In the genomic region with DNA sequence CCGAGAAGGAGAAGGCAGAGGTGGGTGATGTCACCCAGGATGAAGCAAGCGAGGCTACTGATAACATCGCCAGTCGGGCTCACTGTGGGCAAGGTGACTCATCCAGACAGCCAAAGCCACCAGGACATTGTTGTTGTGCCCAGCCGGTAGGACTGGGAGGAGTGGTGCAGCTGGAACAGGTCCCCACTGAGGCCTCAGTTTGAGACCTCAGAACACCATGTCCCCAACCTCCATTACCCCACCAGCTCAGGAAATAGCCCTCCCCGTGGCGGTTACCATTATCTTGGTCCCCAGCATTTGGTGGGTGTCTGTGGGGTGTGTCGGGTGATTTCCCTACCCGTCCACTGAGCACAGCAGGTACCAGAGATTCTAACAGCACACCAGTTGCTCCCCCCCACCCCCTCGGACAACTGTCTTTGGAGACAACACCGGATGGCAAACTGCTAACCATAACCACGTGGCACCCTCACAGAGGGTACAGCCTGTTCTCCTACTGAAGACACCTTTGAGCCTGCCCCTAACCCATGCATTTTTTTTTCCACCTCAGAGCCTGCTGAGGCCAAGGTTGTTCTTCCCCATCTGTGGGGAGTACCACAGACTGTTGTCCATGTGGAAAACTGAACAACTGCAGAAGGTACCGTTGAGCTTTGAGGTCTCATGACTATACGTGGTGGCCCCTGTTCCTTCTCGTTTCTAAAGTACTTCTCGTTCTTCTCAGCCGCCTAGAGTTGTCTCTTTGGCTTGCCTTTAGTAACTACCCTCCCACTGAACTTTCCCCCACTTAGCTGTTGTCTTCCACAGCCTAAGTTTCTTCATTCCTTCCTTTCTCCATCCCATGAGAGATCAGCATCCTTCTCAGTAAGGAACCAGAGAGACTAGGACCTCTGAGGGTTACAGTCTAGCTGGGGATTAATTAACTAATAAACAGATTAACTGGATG, we compare ENCODE assay signal across 9 mouse cellular contexts.
DNase-seq lines count a peak whose midpoint lies in the region; ATAC-seq and TF ChIP-seq lines count a peak whose summit lies in the region.
"Had no signal": no experiment of that assay in that cellular context is flagged by ENCODE, and none has a peak within 500 bp of the region (broad histone marks: within the 10 kb centered on the region; RNA-seq: fewer than 3 reads in every experiment).

No protein-coding gene starts in this region.

- H3K9ac ChIP-seq in heart, embryonic 16.5 days (ENCODE audit: low read length), result no peak overlapping the region
- no peak overlapping the region for H3K9ac ChIP-seq in hindbrain, embryonic 14.5 days
- no peak overlapping the region for H3K9ac ChIP-seq in kidney, embryonic 16.5 days (replicated peaks; ENCODE audit: low read length)
- H3K9ac ChIP-seq: neural tube, embryonic 13.5 days had no signal

- no peaks in the 10 kb centered on the region for H3K27me3 ChIP-seq in heart, embryonic 16.5 days (ENCODE audit: control insufficient read depth, insufficient read depth, low read length)
- H3K27me3 ChIP-seq in myocyte (ENCODE audit: control insufficient read depth, insufficient read depth, insufficient read length), result no peaks in the 10 kb centered on the region
- no peaks in the 10 kb centered on the region for H3K27me3 ChIP-seq in hindbrain, embryonic 14.5 days (ENCODE audit: control insufficient read depth, insufficient read depth, low read length)
- no peaks in the 10 kb centered on the region for H3K27me3 ChIP-seq in kidney, embryonic 16.5 days (ENCODE audit: insufficient read depth, low read length)
- H3K27me3 ChIP-seq: neural tube, embryonic 13.5 days had no signal

- TF ChIP-seq POLR2A in myocyte (IDR thresholded peaks at IDR 0.05; ENCODE audit: insufficient read length, low read depth), result no peak

- no peak for ATAC-seq in heart, embryonic 16.5 days (replicated peaks; ENCODE audit: extremely low read depth, insufficient read depth, low FRiP score)
- no peak for ATAC-seq in hindbrain, embryonic 14.5 days (ENCODE audit: low FRiP score)
- ATAC-seq in kidney, embryonic 16.5 days (ENCODE audit: low FRiP score, low TSS enrichment), result no peak

- no peaks in the 10 kb centered on the region for H3K36me3 ChIP-seq in heart, embryonic 16.5 days (ENCODE audit: control insufficient read depth, insufficient read depth)
- H3K36me3 ChIP-seq in myocyte (ENCODE audit: control insufficient read depth, insufficient read depth), result no peaks in the 10 kb centered on the region
- no peaks in the 10 kb centered on the region for H3K36me3 ChIP-seq in hindbrain, embryonic 14.5 days (replicated peaks; ENCODE audit: control insufficient read depth, insufficient read depth)
- no peaks in the 10 kb centered on the region for H3K36me3 ChIP-seq in kidney, embryonic 16.5 days (ENCODE audit: insufficient read depth, low read length)
- H3K36me3 ChIP-seq: neural tube, embryonic 13.5 days had no signal

- peak; percentile 97 for DNase-seq in 416B (ENCODE audit: low read depth)
- DNase-seq in MEL-GATA-1-ER (ENCODE audit: extremely low read depth, low read depth), result peak; percentile 85
- DNase-seq in embryo, embryonic 11 days, result no peak
- DNase-seq in hindbrain, embryonic 14.5 days (ENCODE audit: low spot score), result no peak
- DNase-seq in right cerebral cortex, adult 18-20 months, result no peak

- 70% methylated on average over 17 of the region's 17 CpGs for WGBS in heart, embryonic 16.5 days
- WGBS in hindbrain, embryonic 14.5 days, result 92% methylated on average over 17 of the region's 17 CpGs
- 90% methylated on average over 17 of the region's 17 CpGs for WGBS in kidney, embryonic 16.5 days

- H3K4me1 ChIP-seq in heart, embryonic 16.5 days (ENCODE audit: control insufficient read depth, insufficient read depth, low read length), result peaks cover 29% of the 10 kb centered on the region
- H3K4me1 ChIP-seq in hindbrain, embryonic 14.5 days (replicated peaks; ENCODE audit: control insufficient read depth, insufficient read depth, low read length), result peaks cover 6% of the 10 kb centered on the region; the same call in 1 of the 2 replicates
- H3K4me1 ChIP-seq in kidney, embryonic 16.5 days (ENCODE audit: insufficient read depth, low read length), result peaks cover 19% of the 10 kb centered on the region

- no peak overlapping the region for H3K4me2 ChIP-seq in heart, embryonic 16.5 days (ENCODE audit: low read depth, low read length)
- peak overlapping the region; percentile 64 for H3K4me2 ChIP-seq in myocyte (ENCODE audit: low read depth)
- H3K4me2 ChIP-seq in hindbrain, embryonic 14.5 days (replicated peaks), result no peak overlapping the region
- no peak overlapping the region for H3K4me2 ChIP-seq in kidney, embryonic 16.5 days (replicated peaks; ENCODE audit: low read depth, low read length)
- H3K4me2 ChIP-seq: neural tube, embryonic 13.5 days had no signal

- H3ac ChIP-seq in myocyte (ENCODE audit: control insufficient read depth, insufficient read length), result no peak overlapping the region

- H3K9me3 ChIP-seq in heart, embryonic 16.5 days (replicated peaks; ENCODE audit: control insufficient read depth, low read length), result no peaks in the 10 kb centered on the region
- H3K9me3 ChIP-seq in hindbrain, embryonic 14.5 days (ENCODE audit: control insufficient read depth, low read length), result no peaks in the 10 kb centered on the region
- no peaks in the 10 kb centered on the region for H3K9me3 ChIP-seq in kidney, embryonic 16.5 days (ENCODE audit: low read length)
- H3K9me3 ChIP-seq: neural tube, embryonic 13.5 days had no signal

- no peaks in the 10 kb centered on the region for H3K79me2 ChIP-seq in myocyte (ENCODE audit: control insufficient read depth, insufficient read depth)

- no peak overlapping the region for H3K4me3 ChIP-seq in heart, embryonic 16.5 days (ENCODE audit: low read length)
- H3K4me3 ChIP-seq in myocyte, result no peak overlapping the region
- no peak overlapping the region for H3K4me3 ChIP-seq in hindbrain, embryonic 14.5 days (replicated peaks; ENCODE audit: low read length)
- H3K4me3 ChIP-seq in kidney, embryonic 16.5 days (ENCODE audit: low read length), result no peak overlapping the region
- H3K4me3 ChIP-seq: neural tube, embryonic 13.5 days had no signal

- H3K27ac ChIP-seq in heart, embryonic 16.5 days (ENCODE audit: low read length), result peak overlapping the region; percentile 41
- no peak overlapping the region for H3K27ac ChIP-seq in hindbrain, embryonic 14.5 days
- no peak overlapping the region for H3K27ac ChIP-seq in kidney, embryonic 16.5 days (ENCODE audit: low read length)
- H3K27ac ChIP-seq: neural tube, embryonic 13.5 days had no signal

TF ChIP-seq in myocyte, 11 proteins besides CTCF, POLR2A, EP300 and RAD21:
- TF ChIP-seq MYOG (IDR thresholded peaks at IDR 0.05; ENCODE audit: control insufficient read depth in 1 of 3, insufficient read depth in 1 of 3, insufficient read length in 2 of 3, low read depth in 2 of 3) (peak in 1 of 3 experiments; percentile 33), CEBPB (IDR thresholded peaks at IDR 0.05; ENCODE audit: insufficient read depth, poor library complexity, severe bottlenecking) (peak; percentile 95), USF1 (IDR thresholded peaks at IDR 0.05; ENCODE audit: low read depth) (peak; percentile 26), MYOD1 (IDR thresholded peaks at IDR 0.05; ENCODE audit: control insufficient read depth in 1 of 3, insufficient read length in 2 of 3, low read depth in 2 of 3) (peak in 2 of 3 experiments; percentile 11 to 74), TCF3 (IDR thresholded peaks at IDR 0.05; ENCODE audit: insufficient read length, low read depth) (peak; percentile 35), MAX (IDR thresholded peaks at IDR 0.05; ENCODE audit: low read depth) (no peak), SRF (IDR thresholded peaks at IDR 0.05; ENCODE audit: control insufficient read depth, insufficient read length, low read depth) (no peak), TCF12 (IDR thresholded peaks at IDR 0.05; ENCODE audit: insufficient read depth, poor library complexity, severe bottlenecking) (no peak)

Comparison
In these comparisons a context has a peak if more than half of its experiments do, and no peak if none do; other contexts are left out.
1. DNase-seq: peak in 416B (single experiment) and MEL-GATA-1-ER (single experiment); none in embryo, embryonic 11 days (single experiment), hindbrain, embryonic 14.5 days (single experiment) and right cerebral cortex, adult 18-20 months (single experiment).